Mouse (Mus musculus) right cerebral cortex, postnatal 10 days (tissue): ENCODE measurements around the gene Slc9a9.

Source experiments
- DNase-seq, 2 experiments: peaks; one replicate each; pipeline ENCODE4 v3.0.0; 2021; ENCODE audit warnings: low spot score in 2 of 2

The Slc9a9 gene

DNA sequence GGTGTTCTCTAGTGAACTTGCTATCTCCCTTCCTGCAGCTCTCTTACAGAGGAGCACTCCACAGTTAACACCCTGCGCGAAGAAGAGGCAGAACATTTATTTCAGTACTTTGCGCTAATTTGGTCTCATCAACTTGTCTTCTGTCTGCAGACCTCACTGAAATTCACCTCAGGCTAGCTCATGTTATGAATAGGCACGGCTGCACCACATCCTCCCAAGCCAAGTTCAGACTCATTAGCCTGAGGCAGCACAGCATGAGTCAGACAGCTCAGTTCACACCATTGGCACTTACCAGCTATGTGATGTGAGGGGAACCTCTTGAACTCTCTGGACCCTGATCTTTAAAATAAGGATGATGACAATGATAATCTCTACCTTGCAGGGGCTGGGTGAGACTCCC lies 482.0 kb downstream of the Slc9a9 start:
- peak in 1 of 2 experiments; percentile 31 for DNase-seq

DNA sequence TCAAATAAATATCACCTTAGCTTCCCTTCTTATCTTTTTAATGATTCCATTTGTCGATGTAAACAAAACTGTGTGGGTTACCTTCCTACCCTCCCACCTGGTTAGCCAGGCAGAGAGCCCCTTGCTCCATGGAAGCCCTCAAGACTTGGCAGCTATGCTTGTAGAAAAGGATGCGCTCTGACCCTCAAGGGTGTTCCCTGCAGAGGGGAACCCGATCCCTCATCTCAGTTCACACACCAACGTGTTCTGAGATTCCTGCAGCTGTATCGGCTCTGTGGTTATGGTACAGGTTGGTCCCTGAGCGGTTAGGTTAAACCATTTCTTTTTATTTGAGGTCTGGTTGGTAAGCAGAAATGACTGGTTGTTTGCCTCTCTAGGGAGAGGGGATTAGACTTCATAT lies 484.3 kb downstream of the Slc9a9 start:
- no peak for DNase-seq

- DNase-seq, result no peak
These were observed 488.2 kb downstream of the Slc9a9 start for GRCm38 (mm10) chr9:95157948-95158347.

- no peak for DNase-seq
These were observed 489.2 kb downstream of the Slc9a9 start for GRCm38 (mm10) chr9:95158916-95159315.

DNA sequence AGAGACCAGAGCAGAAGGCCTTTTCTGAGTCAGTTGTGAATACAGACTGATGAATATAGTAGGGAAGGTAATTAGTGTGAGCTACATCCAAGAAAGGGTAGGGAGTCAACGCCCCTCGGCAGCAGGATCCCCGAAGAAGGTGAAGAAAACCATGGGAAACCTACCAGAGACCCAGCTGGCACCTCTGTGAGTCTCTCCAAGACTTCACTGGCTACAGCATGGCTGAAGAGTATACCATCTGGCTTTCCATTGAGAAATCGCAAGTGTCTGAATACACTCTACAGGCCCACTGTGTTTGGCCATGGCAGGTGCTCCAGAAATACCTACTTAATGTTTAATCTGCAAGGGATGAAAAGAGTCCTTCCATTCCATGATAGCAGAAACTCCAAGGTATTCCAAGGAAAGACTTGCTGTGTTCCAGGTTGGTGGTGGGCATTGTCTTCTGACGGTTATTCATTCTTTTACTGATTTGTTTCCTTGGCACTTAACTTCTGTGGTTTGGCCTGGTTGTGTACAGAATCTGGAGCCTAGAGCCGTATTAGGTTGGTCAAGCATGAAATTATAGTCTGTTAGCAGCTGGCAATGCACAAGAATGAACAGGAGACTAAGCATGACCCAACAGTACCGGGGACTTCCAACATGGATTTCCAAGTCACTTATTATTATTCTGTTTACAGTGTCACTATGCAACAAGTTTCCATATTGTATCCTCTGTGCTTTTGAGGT lies 491.0 kb downstream of the Slc9a9 start:
- no peak for DNase-seq

GRCm38 (mm10) chr9:95161699-95162098 lies 492.0 kb downstream of the Slc9a9 start:
- no peak for DNase-seq

DNA sequence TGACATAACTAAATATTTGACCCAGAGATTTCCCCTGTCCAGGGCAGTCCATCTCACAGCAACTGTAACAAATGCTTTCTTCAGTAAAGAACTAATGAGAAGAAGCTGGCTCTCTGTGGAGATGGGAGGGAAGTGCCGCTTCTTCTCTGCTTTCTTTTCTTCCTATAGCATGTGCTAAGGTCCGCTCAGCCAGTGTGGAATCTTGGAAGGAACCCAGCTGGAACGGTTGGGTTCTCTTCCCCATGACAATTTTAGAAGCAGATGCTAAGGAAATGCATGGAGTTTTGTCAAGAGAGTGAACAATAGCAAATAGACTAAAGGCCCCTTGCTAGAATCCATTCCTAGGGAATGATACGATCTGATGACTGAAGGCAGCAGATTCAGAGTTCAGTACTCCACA lies 496.5 kb downstream of the Slc9a9 start:
- peak; percentile 52 to 56 for DNase-seq

GRCm38 (mm10) chr9:95167806-95168205 lies 498.1 kb downstream of the Slc9a9 start:
- no peak for DNase-seq

GRCm38 (mm10) chr9:95168487-95169008 lies 498.8 kb downstream of the Slc9a9 start:
- DNase-seq, result peak; percentile 75 to 88

GRCm38 (mm10) chr9:95178170-95178569 lies 508.5 kb downstream of the Slc9a9 start:
- DNase-seq, result no peak

DNA sequence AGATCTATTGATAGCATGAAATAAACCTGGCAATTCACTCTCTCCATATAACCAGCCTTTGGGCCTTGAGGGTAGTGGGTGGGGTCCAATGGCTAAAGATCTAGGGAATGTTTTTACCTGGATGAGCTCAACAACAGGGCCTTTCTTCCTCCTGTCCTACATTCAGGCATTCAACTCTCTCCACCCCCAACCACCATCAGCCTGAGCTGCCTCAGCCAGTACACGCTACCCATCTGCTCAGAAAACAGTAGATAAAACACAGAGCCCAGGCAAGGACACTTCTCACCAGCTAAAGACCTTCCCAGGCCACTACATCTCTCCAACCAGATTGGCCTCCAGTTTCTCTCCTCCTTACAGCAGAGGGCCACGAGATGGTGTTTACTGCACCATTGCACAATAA lies 510.3 kb downstream of the Slc9a9 start:
- no peak for DNase-seq

DNA sequence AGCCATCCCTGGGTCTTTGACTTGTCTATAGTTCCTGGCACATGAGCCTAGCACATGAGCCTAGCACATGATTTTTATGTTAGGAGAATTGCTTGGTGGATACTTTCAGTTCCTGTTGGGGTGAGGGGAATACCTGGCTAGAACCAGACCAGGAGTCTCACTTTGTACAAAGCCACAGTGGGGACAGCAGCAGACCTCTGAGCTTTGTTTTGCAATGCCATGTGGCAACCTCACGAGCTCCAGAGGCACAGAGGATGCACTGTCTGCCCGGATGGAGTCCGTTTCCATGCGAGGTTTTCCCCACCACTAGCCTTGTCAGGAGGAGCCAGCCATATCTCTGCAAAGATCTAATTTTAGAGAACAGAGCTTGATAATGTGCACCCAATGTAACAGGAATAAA lies 510.9 kb downstream of the Slc9a9 start:
- no peak for DNase-seq

- no peak for DNase-seq
These were observed 511.7 kb downstream of the Slc9a9 start for GRCm38 (mm10) chr9:95181241-95182043.

DNA sequence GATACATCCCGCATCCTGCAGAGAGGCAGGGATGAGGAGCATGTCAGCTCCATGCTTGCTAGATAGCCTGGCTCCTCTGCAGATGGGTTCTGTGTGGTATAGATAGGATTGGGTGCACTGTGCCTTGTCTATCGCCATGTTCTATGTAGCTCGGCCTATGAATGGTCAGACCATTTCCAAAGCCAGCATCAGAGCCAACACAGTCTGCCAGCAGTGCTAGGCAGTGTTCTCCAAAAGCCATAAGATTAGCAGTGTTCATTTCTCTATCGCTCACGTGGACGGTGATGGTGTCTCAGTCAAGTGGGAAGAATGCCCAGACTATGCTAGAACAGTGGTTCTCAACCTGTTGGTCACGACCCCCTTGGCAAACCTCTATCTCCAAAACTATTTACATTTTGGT lies 512.6 kb downstream of the Slc9a9 start:
- no peak for DNase-seq

DNA sequence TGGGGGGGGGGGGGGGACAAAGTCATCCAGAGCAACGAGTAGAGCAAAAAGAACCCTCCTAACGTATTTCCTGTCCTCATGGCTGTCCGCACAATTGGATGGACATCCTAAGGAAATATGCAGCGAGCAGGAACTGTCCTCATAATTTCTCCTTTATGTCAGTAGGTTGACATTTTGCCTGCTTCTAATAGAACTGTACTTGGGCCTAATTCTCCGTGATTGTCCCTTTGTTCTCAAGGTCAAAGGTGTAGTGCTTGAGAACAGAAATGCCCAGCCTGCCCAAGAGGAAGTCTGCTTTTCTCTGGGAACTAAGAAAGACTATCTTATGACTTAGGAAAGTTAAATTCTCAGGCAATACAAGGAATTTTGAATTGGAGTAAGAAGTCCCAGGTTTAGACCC lies 514.7 kb downstream of the Slc9a9 start:
- no peak for DNase-seq

DNA sequence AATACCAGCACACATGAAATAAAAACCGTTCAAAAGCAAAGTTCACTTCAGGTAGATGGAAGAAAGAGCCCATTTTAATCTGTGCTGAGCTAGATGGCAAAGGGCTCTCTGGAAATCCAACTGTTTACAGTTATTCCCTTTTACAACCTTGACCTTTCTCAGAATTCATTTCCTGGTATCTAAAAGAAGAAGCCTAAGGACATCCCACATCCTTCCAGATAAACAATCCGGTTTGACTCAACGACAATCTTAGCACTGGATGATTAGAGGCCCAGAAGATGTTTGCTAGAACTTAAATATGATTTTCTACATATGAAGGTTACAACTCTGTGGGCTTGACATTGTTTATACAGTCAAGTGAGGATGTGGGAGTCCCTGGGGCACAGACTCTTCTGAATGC lies 516.1 kb downstream of the Slc9a9 start:
- no peak for DNase-seq

DNA sequence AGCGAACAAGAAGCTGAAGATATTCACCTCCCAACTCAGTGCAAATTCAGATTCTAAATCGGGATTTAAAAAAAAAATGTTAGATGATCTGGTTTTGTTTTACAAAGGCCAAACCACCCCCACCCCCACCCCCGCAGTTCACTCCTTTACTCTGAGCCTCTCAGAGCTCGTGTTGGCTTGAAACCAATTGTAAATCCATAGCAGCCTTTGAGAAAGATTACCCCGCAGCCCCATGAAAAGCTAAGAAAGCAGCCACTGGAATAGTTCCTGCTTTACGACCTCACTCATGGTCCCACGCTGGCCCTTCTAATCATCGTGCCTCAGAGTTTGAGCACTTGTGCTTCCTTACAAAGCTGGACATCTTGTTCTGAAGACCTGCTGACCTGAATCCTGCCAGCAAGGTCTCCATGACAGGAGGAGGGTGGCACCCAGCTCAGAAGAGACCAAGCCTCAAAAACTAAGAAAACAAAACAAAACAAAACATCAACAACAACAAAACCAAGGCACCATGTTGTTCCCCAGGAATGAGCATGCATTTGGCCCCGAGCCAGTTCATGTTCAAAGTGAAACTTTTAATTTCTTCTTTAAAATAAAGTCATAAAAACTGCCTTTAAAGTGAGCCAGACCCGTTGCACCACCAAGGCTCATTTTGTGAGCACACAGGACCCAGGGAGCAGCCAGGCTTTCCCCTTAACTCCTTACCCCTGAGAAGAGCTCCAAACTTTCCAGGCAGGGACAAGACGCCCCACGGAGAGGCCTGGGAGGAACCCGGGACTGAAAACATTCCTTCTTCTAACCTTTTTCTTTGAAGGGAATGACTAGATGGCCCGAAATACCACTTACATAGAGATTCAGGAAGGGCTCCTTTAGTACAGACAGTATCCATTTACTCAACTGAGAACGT lies 516.9 kb downstream of the Slc9a9 start:
- DNase-seq, result no peak

- DNase-seq, result no peak
These were observed 518.9 kb downstream of the Slc9a9 start for GRCm38 (mm10) chr9:95188362-95189217.

GRCm38 (mm10) chr9:95189218-95189605 lies 519.5 kb downstream of the Slc9a9 start:
- no peak for DNase-seq

- no peak for DNase-seq
These were observed 521.7 kb downstream of the Slc9a9 start for GRCm38 (mm10) chr9:95191442-95191841.
